ENCODE assay signal across 20 mouse cellular contexts in the genomic region with DNA sequence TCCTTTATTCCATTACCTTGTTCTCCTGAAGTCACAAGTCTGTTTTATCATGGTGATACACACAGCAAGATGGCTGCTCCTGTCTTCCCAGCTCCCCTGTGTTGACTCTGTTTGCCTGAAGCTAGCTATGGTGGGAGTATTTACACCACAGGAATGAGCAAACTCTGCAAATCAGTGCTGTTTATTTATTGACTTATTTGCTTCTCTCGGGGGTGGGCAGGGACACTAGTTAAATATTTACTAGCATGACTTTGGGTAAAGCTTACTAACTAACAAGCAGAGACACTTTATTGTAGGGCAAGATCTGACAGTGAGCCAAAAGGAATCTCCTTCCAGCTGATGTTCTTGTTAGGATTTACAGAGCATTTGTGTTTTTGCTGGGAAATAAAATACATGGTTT.
DNase-seq lines count a peak whose midpoint lies in the region; ATAC-seq and TF ChIP-seq lines count a peak whose summit lies in the region.
"Had no signal": no experiment of that assay in that cellular context is flagged by ENCODE, and none has a peak within 500 bp of the region (broad histone marks: within the 10 kb centered on the region; RNA-seq: fewer than 3 reads in every experiment).

No protein-coding gene starts in this region.

- H3K4me1 ChIP-seq in kidney, embryonic 14.5 days (ENCODE audit: control insufficient read depth, insufficient read depth, low read length) = no peaks in the 10 kb centered on the region
- no peaks in the 10 kb centered on the region; the same call in 1 of the 2 replicates for H3K4me1 ChIP-seq in kidney, embryonic 16.5 days (ENCODE audit: insufficient read depth, low read length)
- H3K4me1 ChIP-seq: embryonic facial prominence, embryonic 13.5 days; heart, embryonic 12.5 days had no signal

- no peak overlapping the region for H3K4me2 ChIP-seq in kidney, embryonic 14.5 days (replicated peaks; ENCODE audit: low read depth, low read length)
- H3K4me2 ChIP-seq in kidney, embryonic 16.5 days (replicated peaks; ENCODE audit: low read depth, low read length) = no peak overlapping the region
- H3K4me2 ChIP-seq: embryonic facial prominence, embryonic 13.5 days; forebrain, embryonic 12.5 days; heart, embryonic 12.5 days had no signal

- DNase-seq in kidney, adult 18-20 months = peak; percentile 25
- DNase-seq in kidney, adult 8-10 months = peak; percentile 73 to 75
- DNase-seq in kidney, postnatal 25 days = peak; percentile 42 to 54
- DNase-seq in layer of hippocampus, adult 2 months (ENCODE audit: low spot score in 2 of 2) = no peak
- DNase-seq in thymus, postnatal 25 days = no peak
- DNase-seq: adrenal gland, postnatal 25 days; cerebellum, adult 18-20 months; cerebellum, adult 9-11 months; cerebellum, postnatal 36 days; forebrain, postnatal 0 days; gastrocnemius, postnatal 14 days had no signal

- WGBS in kidney, embryonic 14.5 days = 60% methylated on average over 1 of the region's 1 CpGs
- 57% methylated on average over 1 of the region's 1 CpGs for WGBS in kidney, embryonic 16.5 days

- no peak for ATAC-seq in kidney, embryonic 14.5 days (ENCODE audit: low FRiP score, low TSS enrichment)
- ATAC-seq in kidney, embryonic 16.5 days (ENCODE audit: low FRiP score, low TSS enrichment) = peak; percentile 81
- ATAC-seq in monocyte, adult 5-6 weeks (replicated peaks; ENCODE audit: insufficient number of reproducible peaks, low FRiP score, low TSS enrichment, poor library complexity, severe bottlenecking) = no peak
- ATAC-seq: activated CD4-positive, CD25-positive, alpha-beta regulatory T cell, adult 4 months; forebrain, postnatal 0 days; Patski had no signal

- no peaks in the 10 kb centered on the region for H3K27me3 ChIP-seq in kidney, embryonic 14.5 days (ENCODE audit: control insufficient read depth, insufficient read depth, low read length)
- H3K27me3 ChIP-seq in kidney, embryonic 16.5 days (ENCODE audit: insufficient read depth, low read length) = no peaks in the 10 kb centered on the region
- H3K27me3 ChIP-seq: CH12.LX; embryonic facial prominence, embryonic 13.5 days; forebrain, embryonic 12.5 days; heart, embryonic 12.5 days; Patski had no signal

- H3K9ac ChIP-seq in kidney, embryonic 14.5 days (ENCODE audit: low read depth, low read length) = no peak overlapping the region
- no peak overlapping the region for H3K9ac ChIP-seq in kidney, embryonic 16.5 days (replicated peaks; ENCODE audit: low read length)
- H3K9ac ChIP-seq: embryonic facial prominence, embryonic 13.5 days; forebrain, embryonic 12.5 days; forebrain, postnatal 0 days; heart, embryonic 12.5 days had no signal

- H3K36me3 ChIP-seq in kidney, embryonic 14.5 days (ENCODE audit: control insufficient read depth, insufficient read depth, low read length) = no peaks in the 10 kb centered on the region
- H3K36me3 ChIP-seq in kidney, embryonic 16.5 days (ENCODE audit: insufficient read depth, low read length) = no peaks in the 10 kb centered on the region
- H3K36me3 ChIP-seq: embryonic facial prominence, embryonic 13.5 days; forebrain, embryonic 12.5 days; heart, embryonic 12.5 days had no signal

- no peaks in the 10 kb centered on the region for H3K9me3 ChIP-seq in kidney, embryonic 14.5 days (ENCODE audit: control insufficient read depth, low read length)
- H3K9me3 ChIP-seq in kidney, embryonic 16.5 days (ENCODE audit: low read length) = no peaks in the 10 kb centered on the region
- H3K9me3 ChIP-seq: embryonic facial prominence, embryonic 13.5 days; forebrain, embryonic 12.5 days; heart, embryonic 12.5 days had no signal

- TF ChIP-seq CTCF in layer of hippocampus, adult 2 months (conservative IDR thresholded peaks at IDR 0.05) = no peak

- H3K27ac ChIP-seq in kidney, embryonic 14.5 days (ENCODE audit: low read depth, low read length) = no peak overlapping the region
- peak overlapping the region; percentile 24; the same call in 1 of the 2 replicates for H3K27ac ChIP-seq in kidney, embryonic 16.5 days (ENCODE audit: low read length)
- H3K27ac ChIP-seq in layer of hippocampus, adult 2 months = no peak overlapping the region
- H3K27ac ChIP-seq: embryonic facial prominence, embryonic 13.5 days; forebrain, embryonic 12.5 days had no signal

- no peak overlapping the region for H3K4me3 ChIP-seq in kidney, embryonic 14.5 days (ENCODE audit: low read length)
- H3K4me3 ChIP-seq in kidney, embryonic 16.5 days (ENCODE audit: low read length) = no peak overlapping the region
- H3K4me3 ChIP-seq in layer of hippocampus, adult 2 months = no peak overlapping the region
- H3K4me3 ChIP-seq: embryonic facial prominence, embryonic 13.5 days; forebrain, embryonic 12.5 days; heart, embryonic 12.5 days had no signal

Comparison
In these comparisons a context has a peak if more than half of its experiments do, and no peak if none do; other contexts are left out.
1. DNase-seq: peak in kidney, adult 18-20 months (single experiment), kidney, adult 8-10 months (2 of 2) and kidney, postnatal 25 days (2 of 2); none in layer of hippocampus, adult 2 months (0 of 2) and thymus, postnatal 25 days (single experiment).